Mouse (Mus musculus) gastrocnemius, adult 18-20 months (tissue): Measurements from ENCODE around the gene Rps18. TPM values are rescaled to one million over a fixed set of nuclear protein-coding genes. Genes with fewer than 3 reads are reported as not detected.
"Not testable (repeated sequence)": the region's sequence is repeated elsewhere in the genome, so short reads cannot be mapped to it uniquely, and the experiment has no call there.

ENCODE experiments used
- DNase-seq: peaks from one replicate; pipeline ENCODE4 v3.0.0; 2021; ENCODE audit warnings: low spot score
- total RNA-seq, 2 experiments: library from RNA; stranded (reverse); gene quantifications; 2 replicates each; pipeline ENCODE4 v1.2.3; 2021

Gene Rps18
- total RNA-seq, 2 experiments from 2014 or later, result 367 to 381 TPM

DNA sequence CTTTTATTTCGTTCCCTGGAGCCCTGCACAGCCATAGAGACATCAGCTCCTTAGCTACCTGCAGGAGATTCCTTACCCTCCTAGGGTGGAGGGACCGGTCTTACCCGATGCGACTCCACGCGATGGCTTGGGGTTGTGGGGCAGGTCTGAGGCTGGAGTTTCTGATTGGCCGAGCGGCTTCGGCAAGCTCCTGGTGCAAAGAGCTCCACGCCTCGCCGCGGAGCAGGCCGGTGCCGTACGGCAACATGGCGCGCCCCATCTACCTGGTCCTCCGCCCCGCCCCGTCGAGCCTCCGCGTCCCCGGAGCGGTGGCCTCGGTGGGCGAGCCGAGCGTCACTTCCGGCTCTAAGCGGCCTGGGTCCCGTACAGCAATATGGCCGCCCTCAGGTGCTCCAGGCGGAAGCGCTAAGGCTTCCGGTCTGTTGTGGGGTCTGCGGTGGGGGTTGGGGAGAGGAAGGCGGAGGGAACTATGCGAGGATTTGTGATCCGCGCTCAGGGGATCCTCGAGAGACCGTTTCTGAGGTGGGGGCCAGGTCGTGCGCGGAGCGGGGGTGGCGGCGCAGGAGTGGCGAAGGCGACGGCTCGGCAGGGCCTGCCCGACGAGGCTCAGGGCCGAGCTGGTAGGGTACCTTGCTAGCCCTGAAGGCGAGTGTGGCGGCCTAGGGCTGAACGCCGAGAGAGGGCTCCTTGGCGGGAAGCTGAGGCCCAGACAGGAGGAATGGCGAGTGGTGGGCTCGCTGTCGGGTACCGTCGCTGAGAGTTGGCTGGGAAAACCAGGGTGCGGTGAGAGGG is 46.5 kb downstream of the Rps18 start, which contains the start of gene Daxx:
Gene Daxx, plus strand, starts transcription at position 338 of the 792 bp plus-strand sequence.
- DNase-seq, result peak; percentile 98

DNA sequence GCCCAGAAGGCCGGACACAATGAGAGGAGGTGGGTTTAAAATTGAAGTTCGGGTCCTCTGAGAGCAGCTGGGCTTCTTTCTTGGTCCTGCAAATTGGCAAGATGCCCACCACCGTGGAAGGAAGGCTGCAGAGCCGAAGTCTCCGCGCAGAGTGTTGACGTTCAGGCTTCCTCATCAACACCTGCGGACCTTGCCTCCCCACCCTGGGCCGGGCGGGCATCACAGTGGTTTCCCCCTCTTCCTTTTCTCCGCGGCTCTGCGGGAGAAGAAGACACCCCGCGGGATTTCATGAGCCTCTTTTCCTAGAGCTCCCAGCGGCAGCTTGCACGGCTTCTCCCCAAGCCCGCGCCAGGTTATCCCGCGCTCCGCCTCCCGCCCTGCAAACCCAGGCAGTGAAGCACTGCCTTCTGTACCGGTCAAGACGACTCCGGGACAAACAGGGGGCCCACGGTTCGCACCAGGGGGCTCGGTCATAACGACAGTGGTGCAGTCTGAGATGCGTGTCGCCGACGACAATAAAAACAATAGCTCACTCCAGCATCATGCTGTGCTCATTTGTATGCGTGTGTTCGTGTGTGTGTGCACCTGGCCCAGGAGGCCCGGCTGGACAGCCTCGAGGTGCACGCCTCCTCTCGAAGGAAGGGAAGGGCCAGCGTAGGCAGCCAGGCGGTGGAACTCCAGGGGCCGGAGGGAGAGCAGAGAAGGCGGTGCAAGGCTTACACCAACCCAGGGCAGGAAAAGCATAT is 47.3 kb downstream of the Rps18 start:
- DNase-seq, result no peak

DNA sequence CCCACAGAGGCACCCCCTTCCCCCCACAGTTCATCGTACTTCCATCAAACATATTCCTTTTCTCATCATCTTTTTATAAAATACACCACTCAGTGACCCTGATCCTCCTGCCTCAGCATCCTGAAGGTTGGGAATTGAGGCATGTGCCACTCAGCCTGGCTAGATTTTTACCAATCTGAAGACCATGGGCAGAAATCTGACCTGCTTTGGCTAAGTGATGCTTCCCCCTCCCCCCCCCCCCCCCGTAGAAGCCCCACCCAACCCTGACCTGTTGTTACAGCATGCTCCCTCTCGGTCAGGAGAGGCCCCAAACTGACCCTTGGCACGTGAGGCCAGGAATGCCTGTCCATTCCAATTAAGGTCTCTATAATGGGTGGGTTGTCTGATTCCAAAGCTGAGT is 51.0 kb downstream of the Rps18 start, which contains the start of gene Platr17:
Gene Platr17, plus strand, starts transcription at position 301 of the 400 bp plus-strand sequence.
- DNase-seq, result not testable (repeated sequence)

DNA sequence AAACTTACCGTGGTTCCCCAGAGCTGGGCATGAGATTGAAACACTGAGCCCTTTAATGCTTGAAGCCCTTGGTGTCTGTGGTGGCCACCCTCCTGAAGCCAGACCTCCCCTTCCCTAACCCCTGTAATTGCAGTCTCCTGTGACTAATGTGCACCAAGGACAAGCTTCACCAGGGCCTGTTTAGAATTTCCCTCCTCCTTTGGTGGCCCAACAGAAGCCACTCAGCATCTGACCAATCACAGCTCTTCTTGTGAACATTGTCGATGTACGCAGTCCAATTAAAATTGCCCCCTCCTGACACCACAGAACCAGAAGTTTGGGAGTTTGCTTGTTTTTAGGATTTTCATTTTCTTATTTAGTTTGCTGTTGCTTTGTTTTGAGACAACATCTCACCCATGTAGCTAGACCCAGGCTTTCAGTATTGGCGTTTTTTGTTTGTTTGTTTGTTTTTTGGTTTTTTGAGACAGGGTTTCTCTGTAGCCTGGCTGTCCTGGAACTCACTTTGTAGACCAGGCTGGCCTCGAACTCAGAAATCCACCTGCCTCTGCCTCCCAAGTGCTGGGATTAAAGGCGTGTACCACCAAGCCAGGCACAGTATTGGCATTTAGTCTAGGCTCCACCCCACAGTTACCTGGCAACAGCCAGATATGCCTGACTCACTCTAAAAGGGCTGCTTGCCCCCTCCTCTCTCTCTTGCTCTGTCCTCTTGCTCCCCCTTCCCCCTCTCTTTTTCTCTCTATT is 51.7 kb downstream of the Rps18 start:
- DNase-seq, result not testable (repeated sequence)

DNA sequence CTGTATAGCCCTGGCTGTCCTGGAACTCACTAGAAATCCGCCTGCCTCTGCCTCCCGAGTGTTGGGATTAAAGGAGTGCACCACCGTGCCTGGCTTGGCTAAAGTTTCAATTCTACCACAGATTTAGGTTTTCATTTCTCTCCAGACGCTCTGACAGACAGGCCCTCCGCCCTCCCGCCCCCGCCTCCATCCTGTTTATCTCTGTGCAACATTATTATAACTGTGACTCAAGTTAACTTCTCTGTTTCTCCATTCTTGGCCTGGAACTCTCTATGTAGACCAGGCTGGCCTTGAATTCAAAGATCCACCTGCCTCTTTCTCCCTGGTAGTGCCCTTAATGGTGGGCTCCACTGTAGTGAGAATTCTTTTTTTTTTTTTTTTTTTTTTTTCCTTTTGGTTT is 53.3 kb downstream of the Rps18 start:
- no peak for DNase-seq

DNA sequence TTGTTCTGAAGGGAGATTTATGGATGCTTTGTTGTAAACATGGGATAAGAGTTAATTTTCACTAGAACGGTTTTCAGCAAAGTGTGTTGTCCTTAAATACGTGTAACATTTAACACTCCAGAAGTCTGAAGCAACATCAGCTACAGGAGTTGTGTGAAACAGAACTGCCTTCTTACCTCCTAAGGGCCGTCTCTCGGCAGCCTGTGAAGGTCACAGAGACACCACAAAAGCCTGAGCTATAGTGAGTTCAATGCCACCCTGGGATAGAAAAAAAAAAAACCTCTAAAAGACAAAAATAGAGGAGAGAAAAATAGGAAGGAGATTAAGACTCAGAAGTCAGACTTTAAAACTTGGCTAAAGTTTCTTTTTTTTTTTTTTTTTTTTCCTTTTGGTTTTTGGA is 53.7 kb downstream of the Rps18 start:
- DNase-seq, result no peak

Other genes starting within 250 kb of the Rps18 start
- 10 to 100 TPM; 87.2 to 90.6 TPM for gene March2, start 237.3 kb downstream of the Rps18 start, total RNA-seq
- gene Rab11b, start 195.5 kb downstream of the Rps18 start, total RNA-seq, result 100 to 1,000 TPM; 138 to 142 TPM
- 1 to 10 TPM; 4.3 to 6.6 TPM for gene Angptl4, start 174.2 kb downstream of the Rps18 start, total RNA-seq
- 10 to 100 TPM; 13.4 to 16.6 TPM for gene Kank3, start 145.5 kb downstream of the Rps18 start, total RNA-seq
- 100 to 1,000 TPM; 586 to 627 TPM for gene Rps28, start 131.4 kb downstream of the Rps18 start, total RNA-seq
- gene Ndufa7, start 131.4 kb downstream of the Rps18 start, total RNA-seq, result 100 to 1,000 TPM; 375 to 377 TPM
- 10 to 100 TPM; 14.8 to 15.2 TPM for gene Cd320, start 112.9 kb downstream of the Rps18 start, total RNA-seq
- not detected for gene Gm7029, start 82.2 kb downstream of the Rps18 start, total RNA-seq
- gene Kifc1, start 65.3 kb downstream of the Rps18 start, total RNA-seq, result under 1 TPM in 1 of 2 experiments, not detected in 1; 0.34 TPM
- not detected for gene Platr17, start 50.9 kb downstream of the Rps18 start, total RNA-seq
- gene Daxx, start 46.6 kb downstream of the Rps18 start, total RNA-seq, result 10 to 100 TPM; 12.0 to 13.7 TPM
- 10 to 100 TPM; 30.2 to 31.7 TPM for gene Tapbp, start 40.1 kb downstream of the Rps18 start, total RNA-seq
- 10 to 100 TPM; 14.2 to 16.4 TPM for gene Zbtb22, start 40.1 kb downstream of the Rps18 start, total RNA-seq
- gene Rgl2, start 26.5 kb downstream of the Rps18 start, total RNA-seq, result 10 to 100 TPM; 26.4 to 31.9 TPM
- 10 to 100 TPM; 64.8 to 68.8 TPM for gene Pfdn6, start 15.7 kb downstream of the Rps18 start, total RNA-seq
- gene Wdr46, start 15.3 kb downstream of the Rps18 start, total RNA-seq, result 1 to 10 TPM; 8.7 to 8.8 TPM
- 1 to 10 TPM; 1.5 to 1.7 TPM for gene B3galt4, start 4.5 kb downstream of the Rps18 start, total RNA-seq
- 10 to 100 TPM; 29.6 to 33.5 TPM for gene Vps52, start 189 bp downstream of the Rps18 start, total RNA-seq
- gene H2-K1, start 44.3 kb upstream of the Rps18 start, total RNA-seq, result 10 to 100 TPM; 47.2 to 57.7 TPM
- gene Ring1, start 68.7 kb upstream of the Rps18 start, total RNA-seq, result 10 to 100 TPM; 12.5 to 13.5 TPM
- gene H2-Ke6, start 72.1 kb upstream of the Rps18 start, total RNA-seq, result 10 to 100 TPM; 80.3 to 82.1 TPM
- 10 to 100 TPM; 41.0 to 50.2 TPM for gene Slc39a7, start 75.7 kb upstream of the Rps18 start, total RNA-seq
- gene Rxrb, start 75.8 kb upstream of the Rps18 start, total RNA-seq, result 10 to 100 TPM; 34.9 to 37.0 TPM
- gene Col11a2, start 83.4 kb upstream of the Rps18 start, total RNA-seq, result 1 to 10 TPM; 2.9 TPM
- gene H2-Oa, start 136.3 kb upstream of the Rps18 start, total RNA-seq, result not detected
- 1 to 10 TPM; 2.6 to 3.2 TPM for gene H2-DMa, start 163.5 kb upstream of the Rps18 start, total RNA-seq
- gene Brd2, start 166.6 kb upstream of the Rps18 start, total RNA-seq, result 10 to 100 TPM; 71.6 to 77.3 TPM
- under 1 TPM; 0.17 to 0.53 TPM for gene H2-DMb2, start 187.3 kb upstream of the Rps18 start, total RNA-seq
- under 1 TPM; 0.16 to 0.78 TPM for gene H2-DMb1, start 197.1 kb upstream of the Rps18 start, total RNA-seq
- gene Tap1, start 231.6 kb upstream of the Rps18 start, total RNA-seq, result 1 to 10 TPM in 1 of 2 experiments, under 1 TPM in 1; 0.98 to 3.6 TPM
- gene Psmb9, start 231.8 kb upstream of the Rps18 start, total RNA-seq, result 1 to 10 TPM in 1 of 2 experiments, under 1 TPM in 1; 0.73 to 3.8 TPM
- gene Psmb8, start 241.7 kb upstream of the Rps18 start, total RNA-seq, result 1 to 10 TPM; 3.2 to 6.7 TPM
- gene Tap2, start 247.5 kb upstream of the Rps18 start, total RNA-seq, result 1 to 10 TPM; 4.1 to 6.6 TPM